Mouse (Mus musculus) forebrain, embryonic 16.5 days (tissue): Measurements from ENCODE around the gene Fam83c. TPM values are rescaled to one million over a fixed set of nuclear protein-coding genes. Genes with fewer than 3 reads are reported as not detected.
A peak's percentile ranks its signal among the peaks of the same experiment; 100 is the strongest.
"Not testable (repeated sequence)": the region's sequence is repeated elsewhere in the genome, so short reads cannot be mapped to it uniquely, and the experiment has no call there.

Source experiments
- ATAC-seq: fragments of 200-750 bp; cut with Nextera tagmentation; 2 replicates; pipeline ENCODE4 v1.8.0; 2017; ENCODE audit warnings: mild to moderate bottlenecking, moderate library complexity
- H3K27ac ChIP-seq: fragments of 300-500 bp; sonication (generic); 2 replicates; pipeline ENCODE4 v1.5.1; 2014; ENCODE audit warnings: low read length, control low read depth
- H3K27me3 ChIP-seq: fragments of 300-500 bp; sonication (generic); replicated peaks from 2 replicates; pipeline ENCODE4 v1.6.1; 2014; ENCODE audit warnings: low read length; ENCODE audit not compliant: control insufficient read depth, insufficient read depth
- H3K36me3 ChIP-seq: fragments of 300-500 bp; sonication (generic); 2 replicates; pipeline ENCODE4 v1.6.1; 2014; ENCODE audit not compliant: control insufficient read depth, insufficient read depth
- H3K4me1 ChIP-seq: fragments of 300-500 bp; sonication (generic); replicated peaks from 2 replicates; pipeline ENCODE4 v1.6.1; 2014; ENCODE audit warnings: low read length; ENCODE audit not compliant: control insufficient read depth, insufficient read depth
- H3K4me2 ChIP-seq: fragments of 300-500 bp; sonication (generic); 2 replicates; pipeline ENCODE4 v1.6.1; 2014; ENCODE audit warnings: mild to moderate bottlenecking, low read length, control low read depth
- H3K4me3 ChIP-seq: fragments of 300-500 bp; sonication (generic); replicated peaks from 2 replicates; pipeline ENCODE4 v1.5.1; 2014; ENCODE audit warnings: mild to moderate bottlenecking, low read length, control low read depth
- H3K9ac ChIP-seq: fragments of 300-500 bp; sonication (generic); replicated peaks from 2 replicates; pipeline ENCODE4 v1.6.1; 2014; ENCODE audit warnings: low read depth, low read length, control low read depth
- H3K9me3 ChIP-seq: fragments of 300-500 bp; sonication (generic); 2 replicates; pipeline ENCODE4 v1.6.1; 2016; ENCODE audit warnings: low read length; ENCODE audit not compliant: control insufficient read depth
- WGBS: fragments of 180-500 bp; shearing (Covaris S2); extraction: QIAGEN DNeasy Blood & Tissue Kit; methylation state at CpG from one replicate; pipeline ENCODE4 v1.1.7; 2014; 5-methylcytosine and 5-hydroxymethylcytosine counted together
- polyA plus RNA-seq: library from polyadenylated mRNA; unstranded; fragments of >200 nt; fragmentation: Nextera tagmentation; extraction: Ambion mirVana; gene quantifications from 2 replicates; pipeline ENCODE4 v1.2.1, GENCODE M21; 2015

Fam83c gene
- polyA plus RNA-seq, 1 experiment from 2014 or later = 0.70 TPM

DNA sequence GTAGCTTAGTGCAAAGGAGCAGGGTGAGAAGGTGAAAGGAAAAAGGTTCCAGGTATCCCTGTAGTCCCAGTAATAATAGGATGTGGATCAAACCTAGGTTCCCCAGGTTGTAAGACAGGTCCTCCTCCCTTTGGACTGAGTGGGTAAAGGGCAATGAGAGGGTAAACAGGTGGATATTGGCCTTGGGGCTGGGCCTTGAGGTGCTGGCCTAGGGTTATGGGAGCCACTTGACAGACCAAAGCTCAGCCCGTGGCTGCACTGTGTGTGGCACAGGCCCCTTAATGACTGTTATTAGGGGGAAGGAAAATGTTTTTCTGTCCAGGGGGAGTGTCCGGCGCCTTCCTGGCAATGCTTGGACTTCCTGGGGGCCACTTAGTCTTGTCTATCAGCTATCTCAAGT is 3.3 kb upstream of the Fam83c start:
- H3K4me1 ChIP-seq = no peaks in the 10 kb centered on the region
- H3K36me3 ChIP-seq = no peaks in the 10 kb centered on the region
- no peak overlapping the region for H3K4me3 ChIP-seq
- 70% methylated on average over 3 of the region's 3 CpGs for WGBS
- ATAC-seq = no peak
- H3K4me2 ChIP-seq = no peak overlapping the region
- no peak overlapping the region for H3K27ac ChIP-seq
- no peaks in the 10 kb centered on the region for H3K27me3 ChIP-seq
- no peaks in the 10 kb centered on the region for H3K9me3 ChIP-seq
- H3K9ac ChIP-seq = no peak overlapping the region

DNA sequence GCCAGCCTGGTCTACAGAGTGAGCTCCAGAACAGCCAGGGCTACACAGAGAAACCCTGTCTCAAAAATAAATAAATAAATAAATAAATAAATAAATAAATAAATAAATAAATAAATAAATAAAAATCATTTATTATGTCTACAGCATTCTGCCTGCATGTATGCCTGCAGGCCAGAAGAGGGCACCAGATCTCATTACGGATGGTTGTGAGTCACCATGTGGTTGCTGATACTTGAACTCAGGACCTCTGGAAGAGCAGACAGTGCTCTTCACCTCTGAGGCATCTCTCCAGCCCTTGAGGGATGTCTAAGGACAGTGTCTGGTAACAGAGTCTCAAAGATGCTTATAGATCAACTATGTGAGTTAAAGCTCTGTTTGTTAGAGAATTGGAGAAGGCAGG is 2.6 kb downstream of the Fam83c start:
- H3K27ac ChIP-seq, H3K4me3 ChIP-seq, H3K36me3 ChIP-seq, H3K9ac ChIP-seq, H3K27me3 ChIP-seq, ATAC-seq, H3K9me3 ChIP-seq, H3K4me2 ChIP-seq: not testable (repeated sequence)
- peaks cover 11% of the 10 kb centered on the region for H3K4me1 ChIP-seq
- 73% methylated on average over 1 of the region's 1 CpGs for WGBS

DNA sequence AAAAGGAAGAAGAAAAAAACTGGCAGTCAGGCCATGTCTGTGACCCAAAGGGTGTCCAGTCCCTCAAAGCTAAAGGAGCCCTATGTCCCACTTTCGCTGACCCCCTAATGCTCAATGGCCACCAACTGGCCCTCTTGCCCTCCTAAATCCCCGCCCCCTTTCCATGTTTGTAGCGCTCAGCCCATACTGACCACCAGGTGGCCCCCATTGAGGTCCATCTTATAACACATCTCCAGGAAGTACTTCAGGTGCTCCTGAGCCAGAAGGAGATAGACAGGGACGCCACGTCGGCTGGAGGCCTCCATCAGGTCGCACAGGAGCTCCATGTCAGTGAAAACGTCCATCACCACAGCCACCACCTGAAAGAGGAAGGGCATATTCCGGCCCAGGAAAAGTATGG is 3.4 kb downstream of the Fam83c start:
- no peaks in the 10 kb centered on the region for H3K27me3 ChIP-seq
- H3K36me3 ChIP-seq = no peaks in the 10 kb centered on the region
- no peaks in the 10 kb centered on the region for H3K9me3 ChIP-seq
- WGBS = 58% methylated on average over 9 of the region's 9 CpGs
- no peak overlapping the region for H3K9ac ChIP-seq
- no peak overlapping the region for H3K4me2 ChIP-seq
- no peak overlapping the region for H3K4me3 ChIP-seq
- no peak overlapping the region for H3K27ac ChIP-seq
- H3K4me1 ChIP-seq = peaks cover 13% of the 10 kb centered on the region
- no peak for ATAC-seq

- WGBS = 93% methylated on average over 8 of the region's 8 CpGs
- H3K9ac ChIP-seq = no peak overlapping the region
- H3K27ac ChIP-seq = no peak overlapping the region
- H3K4me1 ChIP-seq = peaks cover 15% of the 10 kb centered on the region
- no peak overlapping the region for H3K4me2 ChIP-seq
- H3K27me3 ChIP-seq = no peaks in the 10 kb centered on the region
- no peaks in the 10 kb centered on the region for H3K36me3 ChIP-seq
- ATAC-seq = no peak
- no peak overlapping the region for H3K4me3 ChIP-seq
- no peaks in the 10 kb centered on the region for H3K9me3 ChIP-seq
Observed at GRCm38 (mm10) chr2:155830841-155831240, 3.8 kb downstream of the Fam83c start.

GRCm38 (mm10) chr2:155826630-155827424 is 7.8 kb downstream of the Fam83c start, which contains the start of gene Eif6:
Eif6 (minus strand) TSS chr2:155826925.
- 3% methylated on average over 27 of the region's 27 CpGs for WGBS

GRCm38 (mm10) chr2:155825904-155826629 is 8.6 kb downstream of the Fam83c start:
- Histone ChIP-seq H3K4me1 (peaks cover 23% of the 10 kb centered on the region), H3K27ac (peak overlapping the region; percentile 83; the same call in 1 of the 2 replicates), H3K27me3 (no peaks in the 10 kb centered on the region), H3K9me3 (no peaks in the 10 kb centered on the region), H3K9ac (peak overlapping the region; percentile 70), H3K36me3 (peaks cover 4% of the 10 kb centered on the region; the same call in 1 of the 2 replicates), H3K4me2 (peak overlapping the region; percentile 89), H3K4me3 (peak overlapping the region; percentile 92)
- ATAC-seq = peak; percentile 11
- 3% methylated on average over 52 of the region's 52 CpGs for WGBS

More at GRCm38 (mm10) chr2:155826630-155827424, 7.8 kb downstream of the Fam83c start, which contains the start of gene Eif6:
- Histone ChIP-seq H3K9me3 (no peaks in the 10 kb centered on the region), H3K4me2 (peak within 1 kb of the TSS; percentile 89), H3K27me3 (no peaks in the 10 kb centered on the region), H3K36me3 (peaks cover 4% of the 10 kb centered on the region; the same call in 1 of the 2 replicates), H3K4me1 (peaks cover 23% of the 10 kb centered on the region), H3K27ac (peak within 1 kb of the TSS; percentile 83), H3K4me3 (peak within 1 kb of the TSS; percentile 92), H3K9ac (peak within 1 kb of the TSS; percentile 70)
- ATAC-seq = peak; percentile 97

DNA sequence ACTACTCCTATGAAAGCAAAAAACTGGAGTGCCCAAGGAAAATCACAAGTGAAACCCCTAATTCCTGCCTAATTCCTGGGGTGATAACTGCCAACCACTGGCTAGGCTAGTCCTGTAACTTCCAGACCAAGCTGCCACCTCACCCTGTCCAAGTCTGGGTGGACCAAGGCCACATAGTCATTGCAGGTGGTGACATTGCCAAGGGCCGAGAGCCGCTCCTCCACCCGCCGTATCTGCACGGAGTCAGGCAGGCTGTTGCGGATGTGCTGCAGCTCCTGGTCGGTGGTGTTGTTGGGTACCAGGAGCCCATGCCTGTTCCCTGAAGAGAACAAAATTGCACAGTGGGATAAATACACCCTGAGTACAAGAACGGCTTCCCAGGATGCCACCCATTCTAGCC is 10.9 kb downstream of the Fam83c start:
- Histone ChIP-seq H3K27ac (no peak overlapping the region), H3K27me3 (no peaks in the 10 kb centered on the region), H3K4me1 (peaks cover 30% of the 10 kb centered on the region), H3K4me2 (no peak overlapping the region), H3K9ac (no peak overlapping the region), H3K9me3 (no peaks in the 10 kb centered on the region), H3K4me3 (no peak overlapping the region), H3K36me3 (peaks cover 4% of the 10 kb centered on the region; the same call in 1 of the 2 replicates)
- WGBS = 94% methylated on average over 8 of the region's 8 CpGs
- no peak for ATAC-seq

GRCm38 (mm10) chr2:155820779-155821178 is 13.9 kb downstream of the Fam83c start:
- no peak for ATAC-seq
- Histone ChIP-seq H3K9me3 (no peaks in the 10 kb centered on the region), H3K9ac (no peak overlapping the region), H3K36me3 (peaks cover 4% of the 10 kb centered on the region; the same call in 1 of the 2 replicates), H3K4me1 (peaks cover 26% of the 10 kb centered on the region), H3K4me3 (no peak overlapping the region), H3K4me2 (no peak overlapping the region), H3K27me3 (no peaks in the 10 kb centered on the region), H3K27ac (no peak overlapping the region)
- WGBS = 91% methylated on average over 5 of the region's 5 CpGs
